Mouse (Mus musculus) heart, embryonic 11.5 days (tissue): ENCODE data around the gene Gm49673. TPM values are rescaled to one million over a fixed set of nuclear protein-coding genes. Genes with fewer than 3 reads are reported as not detected.
"Not testable (repeated sequence)": the region's sequence is repeated elsewhere in the genome, so short reads cannot be mapped to it uniquely, and the experiment has no call there.

Source experiments
- ATAC-seq: fragments of 200-750 bp; cut with Nextera tagmentation; replicated peaks from 2 replicates; pipeline ENCODE4 v1.8.0; 2017; ENCODE audit warnings: moderate library complexity; ENCODE audit not compliant: insufficient number of reproducible peaks, low FRiP score, low TSS enrichment
- H3K27ac ChIP-seq: fragments of 300-500 bp; sonication (generic); 2 replicates; pipeline ENCODE4 v1.5.1; 2014; ENCODE audit warnings: mild to moderate bottlenecking, low read depth, low read length
- H3K27me3 ChIP-seq: fragments of 300-500 bp; sonication (generic); 2 replicates; pipeline ENCODE4 v1.6.1; 2014; ENCODE audit warnings: mild to moderate bottlenecking, low read length, mixed read lengths; ENCODE audit not compliant: control insufficient read depth, insufficient read depth
- H3K36me3 ChIP-seq: fragments of 300-500 bp; sonication (generic); 2 replicates; pipeline ENCODE4 v1.6.1; 2014; ENCODE audit warnings: mild to moderate bottlenecking, low read length, moderate library complexity, mixed read lengths; ENCODE audit not compliant: control insufficient read depth, insufficient read depth
- H3K4me1 ChIP-seq: fragments of 300-500 bp; sonication (generic); 2 replicates; pipeline ENCODE4 v1.6.1; 2014; ENCODE audit warnings: low read length; ENCODE audit not compliant: control insufficient read depth, insufficient read depth
- H3K4me2 ChIP-seq: fragments of 300-500 bp; sonication (generic); 2 replicates; pipeline ENCODE4 v1.6.1; 2014; ENCODE audit warnings: mild to moderate bottlenecking, moderate library complexity
- H3K4me3 ChIP-seq: fragments of 300-500 bp; sonication (generic); 2 replicates; pipeline ENCODE4 v1.5.1; 2014; ENCODE audit warnings: low read depth, low read length
- H3K9ac ChIP-seq: fragments of 300-500 bp; sonication (generic); 2 replicates; pipeline ENCODE4 v1.6.1; 2014; ENCODE audit warnings: mild to moderate bottlenecking, low read depth, low read length, moderate library complexity
- H3K9me3 ChIP-seq: fragments of 300-500 bp; sonication (generic); replicated peaks from 2 replicates; pipeline ENCODE4 v1.6.1; 2016; ENCODE audit warnings: low read length; ENCODE audit not compliant: control insufficient read depth
- WGBS: fragments of 180-500 bp; shearing (Covaris S2); extraction: QIAGEN DNeasy Blood & Tissue Kit; methylation state at CpG from one replicate; pipeline ENCODE4 v1.1.7; 2014; ENCODE audit not compliant: insufficient replicate concordance; 5-methylcytosine and 5-hydroxymethylcytosine counted together
- polyA plus RNA-seq: library from polyadenylated mRNA; unstranded; fragments of >200 nt; fragmentation: Nextera tagmentation; extraction: Ambion mirVana; gene quantifications from 2 replicates; pipeline ENCODE4 v1.2.1, GENCODE M21; 2014

The Gm49673 gene
- not detected in 2 replicates for polyA plus RNA-seq

DNA sequence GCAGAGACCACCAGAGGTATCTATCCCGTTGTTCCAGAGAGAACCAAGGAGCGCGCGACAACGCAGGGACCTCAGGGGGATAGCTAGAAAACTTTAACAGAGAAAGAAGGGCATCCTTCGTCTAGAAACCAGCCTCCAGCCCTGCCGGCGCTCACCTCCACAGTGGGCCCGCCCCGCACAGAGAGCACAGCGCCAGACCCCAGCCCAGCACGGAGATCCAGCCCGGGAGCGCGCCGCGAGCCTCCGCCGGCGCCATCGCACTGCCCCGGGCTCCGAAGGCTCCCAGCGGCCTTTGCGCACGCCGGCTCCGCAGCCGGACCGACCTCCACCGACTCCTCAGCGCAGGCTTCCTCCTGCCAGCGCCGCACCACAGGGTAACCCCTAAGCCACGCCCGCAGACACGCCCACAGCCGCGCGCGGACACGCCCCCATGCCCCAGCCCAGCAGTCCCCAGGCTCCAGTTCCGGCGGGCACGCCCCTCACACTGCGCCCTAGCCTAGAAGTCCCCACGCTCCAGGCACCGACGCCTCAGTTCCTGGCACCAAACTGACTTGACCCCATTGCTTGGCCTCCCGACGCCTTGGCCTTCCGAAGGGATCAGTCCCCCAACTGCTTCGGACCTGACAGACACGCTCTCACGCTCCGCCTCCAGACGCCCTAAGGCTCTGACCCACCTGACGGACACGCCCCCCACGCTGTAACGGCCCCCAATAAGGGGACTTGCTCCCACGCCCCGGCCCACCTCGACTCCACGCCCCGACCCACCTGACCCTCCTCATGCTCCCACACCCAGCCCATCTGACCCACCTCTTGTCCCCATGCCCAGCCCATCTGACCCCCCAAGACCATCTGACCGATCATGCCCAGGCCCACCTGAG is at the start of gene Gm49673, which contains the start of gene Rnaset2a:
Gene Gm49673, minus strand, starts transcription at position 350 of the 878 bp plus-strand sequence.
Gene Rnaset2a, minus strand, starts transcription at position 659 of the 878 bp plus-strand sequence.
- peak; percentile 99 for ATAC-seq
- not testable (repeated sequence) for H3K27ac ChIP-seq

DNA sequence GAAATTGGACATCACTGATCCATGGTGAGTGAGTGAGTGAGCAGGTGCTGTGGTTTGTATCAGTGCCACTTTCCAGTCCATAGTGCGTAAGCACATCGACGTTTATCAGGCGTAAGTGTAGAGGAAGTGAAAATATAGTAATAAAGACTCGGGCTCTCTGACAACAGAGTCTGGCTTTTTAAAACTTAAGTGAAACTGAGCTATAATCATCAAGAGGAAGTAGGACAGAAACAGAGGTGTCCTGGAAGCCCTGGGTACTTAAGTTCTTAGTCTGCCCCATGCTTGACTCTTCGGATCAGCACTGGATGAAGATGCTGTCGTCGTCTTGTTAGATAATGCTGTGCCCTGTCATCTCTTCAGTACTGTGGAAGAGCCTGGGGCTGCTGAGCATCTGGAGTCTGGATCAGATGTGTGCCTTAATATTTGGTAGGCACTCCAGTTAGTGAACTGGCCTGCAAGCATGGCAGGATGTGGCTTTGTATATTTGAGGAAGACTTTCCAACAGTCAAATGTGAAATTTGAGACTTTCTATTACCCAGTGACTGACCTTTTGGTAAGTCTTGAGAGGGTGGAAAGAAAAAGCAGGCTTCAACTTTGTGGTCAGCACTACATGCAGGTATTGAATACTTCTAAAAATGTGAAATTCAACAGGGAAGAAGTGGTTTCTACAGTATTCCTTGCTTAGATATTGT is 48.2 kb upstream of the Gm49673 start:
- WGBS: 90% methylated on average over 8 of the region's 8 CpGs
- H3K4me3 ChIP-seq: no peak overlapping the region

More for the DNA sequence above, at the start of gene Gm49673, which contains the start of gene Rnaset2a:
- not testable (repeated sequence) for H3K27me3 ChIP-seq, H3K4me1 ChIP-seq, H3K36me3 ChIP-seq, H3K9me3 ChIP-seq
- WGBS: under 1% methylated on average over 43 of the region's 67 CpGs
- peak within 1 kb of the TSS; percentile 52 for H3K4me3 ChIP-seq
- H3K9ac ChIP-seq: peak within 1 kb of the TSS; percentile 76
- peak within 1 kb of the TSS; percentile 57 for H3K4me2 ChIP-seq

DNA sequence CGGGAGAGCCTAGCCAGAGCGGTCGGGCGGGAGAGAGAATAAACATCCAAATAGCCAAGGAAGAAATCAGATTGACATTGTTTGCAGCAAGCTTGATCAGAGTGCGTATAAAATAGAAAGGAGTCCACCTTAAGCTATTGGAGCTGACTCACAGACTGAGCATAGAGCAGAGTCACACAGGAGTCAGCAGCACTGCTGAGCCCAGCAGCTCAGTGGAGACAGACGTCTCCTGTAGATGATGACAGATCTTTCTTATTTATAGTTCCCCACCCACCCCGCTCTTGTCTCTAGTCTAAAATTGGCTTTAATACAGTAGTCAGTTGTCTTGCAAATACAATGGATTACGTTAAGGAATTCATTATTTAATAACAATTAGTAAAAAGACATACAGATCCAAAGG is 46.1 kb upstream of the Gm49673 start:
- H3K4me3 ChIP-seq: no peak overlapping the region
- H3K4me2 ChIP-seq: no peak overlapping the region
- no peaks in the 10 kb centered on the region for H3K9me3 ChIP-seq
- WGBS: 64% methylated on average over 8 of the region's 8 CpGs
- H3K4me1 ChIP-seq: peaks cover 8% of the 10 kb centered on the region; the same call in 1 of the 2 replicates
- no peaks in the 10 kb centered on the region for H3K27me3 ChIP-seq
- ATAC-seq: no peak
- no peak overlapping the region for H3K9ac ChIP-seq
- H3K27ac ChIP-seq: peak overlapping the region; percentile 29; the same call in 1 of the 2 replicates
- H3K36me3 ChIP-seq: peaks cover 4% of the 10 kb centered on the region; the same call in 1 of the 2 replicates

More for the DNA sequence above, 48.2 kb upstream of the Gm49673 start:
- Histone ChIP-seq H3K9ac (no peak overlapping the region), H3K27me3 (no peaks in the 10 kb centered on the region), H3K9me3 (no peaks in the 10 kb centered on the region), H3K27ac (no peak overlapping the region), H3K36me3 (0 out of 2 replicates have a peak, but pooled peaks cover 4% of the 10 kb centered on the region), H3K4me1 (peaks cover 2% of the 10 kb centered on the region; the same call in 1 of the 2 replicates), H3K4me2 (no peak overlapping the region)
- ATAC-seq: no peak

DNA sequence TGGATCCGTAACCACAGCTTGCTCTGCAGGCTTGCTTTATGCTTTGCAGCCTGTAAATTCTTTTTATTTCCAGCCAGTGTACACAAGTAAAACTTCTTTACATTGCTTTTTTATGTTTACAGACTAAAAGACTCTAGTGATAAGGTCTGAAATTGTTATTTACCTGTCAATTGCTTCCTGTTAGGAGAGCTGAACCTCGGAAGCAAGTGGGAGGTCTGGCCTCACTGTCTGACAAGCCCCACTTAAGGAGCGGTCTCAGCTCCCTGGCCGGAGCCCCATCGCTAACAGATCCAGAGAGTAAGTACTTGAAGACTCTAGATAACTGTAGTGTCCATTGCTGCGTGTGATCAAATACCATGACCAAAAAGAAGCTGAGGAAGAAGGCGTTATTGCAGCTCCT is 36.6 kb upstream of the Gm49673 start:
- 57% methylated on average over 7 of the region's 7 CpGs for WGBS
- ATAC-seq: no peak

DNA sequence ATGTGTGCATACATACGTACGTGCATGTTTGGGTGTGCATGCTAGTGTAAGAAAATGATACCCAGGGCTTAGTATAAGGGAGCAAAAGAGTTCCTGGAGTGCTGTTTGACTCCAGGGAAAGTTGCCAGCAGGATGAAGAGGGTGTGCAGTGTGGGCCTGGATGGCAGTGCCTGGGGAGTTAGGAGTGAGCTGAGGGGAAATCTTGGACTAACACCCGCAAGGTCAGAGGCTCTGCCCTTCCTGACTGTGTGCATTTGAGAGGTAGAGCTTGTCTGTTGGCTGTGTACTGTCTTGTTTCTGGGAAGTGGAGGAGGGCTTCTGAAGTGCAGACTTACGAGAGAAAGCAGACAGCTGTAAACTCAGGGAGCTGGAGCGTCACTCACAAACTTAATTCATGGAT is 36.2 kb upstream of the Gm49673 start:
- Histone ChIP-seq H3K4me2 (no peak overlapping the region), H3K9ac (no peak overlapping the region), H3K27me3 (no peaks in the 10 kb centered on the region), H3K9me3 (no peaks in the 10 kb centered on the region), H3K4me1 (peaks cover 15% of the 10 kb centered on the region), H3K4me3 (no peak overlapping the region), H3K27ac (peak overlapping the region; percentile 59; the same call in 1 of the 2 replicates), H3K36me3 (peaks cover 14% of the 10 kb centered on the region)
- ATAC-seq: no peak
- 60% methylated on average over 5 of the region's 5 CpGs for WGBS

More for the DNA sequence above, 36.6 kb upstream of the Gm49673 start:
- Histone ChIP-seq H3K36me3 (peaks cover 14% of the 10 kb centered on the region), H3K4me3 (no peak overlapping the region), H3K9me3 (no peaks in the 10 kb centered on the region), H3K4me1 (peaks cover 15% of the 10 kb centered on the region), H3K9ac (no peak overlapping the region), H3K27ac (peak overlapping the region; percentile 59; the same call in 1 of the 2 replicates), H3K4me2 (no peak overlapping the region), H3K27me3 (no peaks in the 10 kb centered on the region)

DNA sequence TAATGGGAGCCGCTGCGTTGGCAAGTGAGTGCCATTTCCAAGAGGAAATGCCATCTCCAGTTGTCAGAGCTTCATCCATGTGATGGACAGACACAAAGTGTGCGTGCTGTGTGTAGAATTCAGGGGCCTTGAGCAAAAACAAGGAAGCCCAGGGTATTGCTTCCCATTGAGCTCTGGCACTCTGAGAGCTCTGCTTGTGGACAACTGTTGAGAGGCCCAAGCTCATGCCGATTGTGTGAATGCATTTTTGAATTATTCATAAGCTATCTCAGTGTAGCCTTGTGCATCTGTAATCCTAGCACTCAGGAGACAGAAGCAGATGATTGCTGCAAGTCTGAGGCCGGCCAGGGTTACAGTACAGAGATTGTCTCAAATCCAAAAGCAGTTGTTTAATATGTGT is 29.5 kb upstream of the Gm49673 start:
- Histone ChIP-seq H3K4me2 (no peak overlapping the region), H3K4me3 (no peak overlapping the region), H3K9ac (no peak overlapping the region), H3K9me3 (no peaks in the 10 kb centered on the region), H3K27ac (no peak overlapping the region), H3K27me3 (no peaks in the 10 kb centered on the region), H3K36me3 (peaks cover 8% of the 10 kb centered on the region), H3K4me1 (no peaks in the 10 kb centered on the region)
- no peak for ATAC-seq
- WGBS: 93% methylated on average over 5 of the region's 5 CpGs

DNA sequence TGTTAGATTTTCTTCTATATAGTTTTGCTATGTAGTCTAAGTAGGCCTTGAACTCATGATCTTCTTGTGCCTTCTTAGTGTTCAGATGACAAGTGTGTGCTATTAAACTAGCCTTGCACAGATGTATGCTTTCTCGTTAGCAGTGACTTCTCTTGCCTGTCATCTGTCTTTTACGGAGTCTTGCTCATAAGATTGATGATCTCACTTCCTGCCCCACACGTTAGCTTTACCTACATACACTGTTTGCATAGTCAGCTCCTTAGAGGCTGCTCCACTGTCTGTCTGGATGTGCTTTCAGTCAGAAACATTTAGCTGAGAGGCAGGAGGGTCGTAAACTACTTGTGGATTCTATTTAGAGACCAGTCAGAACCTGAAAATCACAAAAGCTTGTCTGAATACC is 23.5 kb upstream of the Gm49673 start:
- no peak for ATAC-seq
- Histone ChIP-seq H3K9me3 (no peaks in the 10 kb centered on the region), H3K4me3 (no peak overlapping the region), H3K4me1 (no peaks in the 10 kb centered on the region), H3K27ac (no peak overlapping the region), H3K36me3 (peaks cover 8% of the 10 kb centered on the region), H3K4me2 (no peak overlapping the region), H3K27me3 (no peaks in the 10 kb centered on the region), H3K9ac (no peak overlapping the region)
- 65% methylated on average over 4 of the region's 4 CpGs for WGBS

DNA sequence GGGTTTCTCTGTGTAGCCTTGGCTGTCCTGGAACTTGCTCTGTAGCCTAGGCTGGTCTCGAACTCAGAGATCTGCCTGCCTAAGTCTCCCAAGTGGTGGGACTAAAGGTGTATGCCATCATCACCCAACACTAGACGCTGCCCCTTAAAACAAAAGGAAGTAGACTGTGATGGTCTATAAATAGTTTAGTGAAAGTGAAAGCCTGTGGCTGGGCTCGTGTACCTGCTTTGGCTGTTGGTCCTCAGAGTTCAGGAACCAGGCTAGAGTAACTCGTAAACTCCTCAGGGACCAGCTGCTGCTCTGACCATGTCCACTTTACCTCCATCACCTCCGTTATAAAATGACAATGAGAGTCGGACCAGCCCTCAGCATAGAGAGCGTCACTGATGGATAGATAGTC is 22.7 kb upstream of the Gm49673 start:
- ATAC-seq: no peak
- no peak overlapping the region for H3K4me3 ChIP-seq
- 78% methylated on average over 7 of the region's 7 CpGs for WGBS
- no peak overlapping the region for H3K4me2 ChIP-seq
- no peaks in the 10 kb centered on the region for H3K4me1 ChIP-seq
- H3K27me3 ChIP-seq: no peaks in the 10 kb centered on the region
- H3K36me3 ChIP-seq: peaks cover 5% of the 10 kb centered on the region
- no peak overlapping the region for H3K9ac ChIP-seq
- no peaks in the 10 kb centered on the region for H3K9me3 ChIP-seq
- no peak overlapping the region for H3K27ac ChIP-seq
